Mouse (Mus musculus) large intestine, adult 2 months (tissue): ENCODE results near the gene Slc12a9. TPM values are rescaled to one million over a fixed set of nuclear protein-coding genes. Genes with fewer than 3 reads are reported as not detected.

Source experiments
- DNase-seq: peaks from one replicate; pipeline ENCODE4 v3.0.0-alpha.2; 2012; ENCODE audit warnings: low read depth, low spot score
- WGBS: fragments of 180-500 bp; shearing (Covaris S2); methylation state at CpG from one replicate; pipeline ENCODE4 v1.1.7; 2018; 5-methylcytosine and 5-hydroxymethylcytosine counted together
- polyA plus RNA-seq: library from polyadenylated mRNA; depleted of rRNA; stranded (reverse); fragments of >200 nt; gene quantifications from 2 replicates; pipeline ENCODE4 v1.2.3, GENCODE M21; 2012; rRNA removed

Slc12a9 gene
- polyA plus RNA-seq = 9.6 and 13.0 TPM in 2 replicates

DNA sequence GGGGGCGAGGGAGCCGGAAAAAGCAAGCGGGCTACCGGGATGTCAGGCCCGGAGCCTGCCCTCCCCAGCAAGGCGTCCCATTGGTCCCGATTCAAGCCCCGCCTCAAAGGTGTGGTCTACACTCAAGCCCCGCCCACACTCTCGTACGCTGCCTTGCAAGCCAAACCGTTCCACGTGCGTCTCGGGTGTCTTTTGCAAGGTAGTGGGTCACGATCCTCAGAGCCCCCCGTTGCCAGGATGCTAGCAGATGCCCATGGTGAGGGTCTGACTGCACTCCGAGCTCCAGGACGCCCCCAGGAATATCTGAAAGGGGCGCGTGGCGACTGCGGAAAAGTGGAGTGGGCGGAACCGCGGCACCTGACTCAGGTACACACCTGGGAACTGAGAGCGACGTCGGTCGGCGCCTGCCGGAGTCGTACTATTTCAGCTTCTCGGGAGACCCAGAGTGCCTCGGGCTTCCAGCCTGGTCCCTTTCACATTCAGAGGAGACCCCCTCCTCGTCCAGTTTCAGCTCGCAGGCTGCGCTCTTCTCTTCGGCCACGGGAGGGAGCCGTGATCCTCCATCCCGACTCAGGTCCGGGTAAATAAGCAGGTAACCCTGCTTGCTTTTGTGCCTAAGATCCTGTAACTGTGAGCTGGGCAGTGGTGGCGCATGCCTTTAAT, at the start of gene Slc12a9:
Gene Slc12a9 (minus strand): TSS at position 86 of the 663 bp plus-strand sequence.
- peak; percentile 92 for DNase-seq
- WGBS = under 1% methylated on average over 44 of the region's 44 CpGs

GRCm38 (mm10) chr5:137381152-137381551, 47.8 kb upstream of the Slc12a9 start:
- no peak for DNase-seq
- WGBS = 47% methylated on average over 4 of the region's 4 CpGs

DNA sequence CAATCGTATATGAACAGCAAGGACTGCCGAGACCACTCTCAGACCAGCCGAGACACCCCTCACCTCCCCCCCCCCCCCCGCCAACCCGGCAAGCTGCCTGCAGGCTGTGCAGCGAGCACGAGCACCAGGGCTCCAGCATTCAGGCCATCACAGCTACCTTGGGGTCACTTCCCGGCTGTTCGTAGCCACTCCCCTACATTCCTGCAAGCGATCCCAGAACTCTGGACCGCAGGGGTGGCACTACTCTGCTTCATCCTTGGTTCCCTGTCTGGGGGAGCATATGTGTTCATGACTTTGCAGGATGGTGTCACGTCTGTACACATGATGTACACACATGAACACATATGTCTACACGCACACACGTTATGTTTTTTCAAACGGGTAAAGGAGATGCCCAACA, 44.2 kb upstream of the Slc12a9 start:
- DNase-seq = no peak
- WGBS = 21% methylated on average over 11 of the region's 15 CpGs

DNA sequence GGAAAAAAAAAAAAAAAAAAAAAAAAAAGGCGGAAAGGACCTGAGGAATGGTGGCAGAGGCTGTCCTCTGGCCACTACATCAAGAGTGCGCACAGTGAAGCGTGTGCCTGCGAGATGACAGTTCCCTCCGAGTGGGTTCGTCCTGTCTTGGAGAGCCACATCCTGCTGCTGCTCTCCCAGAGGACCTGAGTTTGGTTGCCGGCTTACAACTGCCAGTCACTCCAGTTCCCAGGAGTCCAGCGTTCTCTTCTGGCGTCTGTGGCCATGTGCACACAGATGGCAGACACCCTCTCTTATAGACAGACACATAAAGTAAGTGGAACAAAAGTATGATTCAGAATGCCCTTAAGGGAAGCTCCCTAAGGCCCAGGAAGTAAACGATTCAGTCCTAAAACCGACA, 43.8 kb upstream of the Slc12a9 start:
- DNase-seq = no peak
- WGBS = 15% methylated on average over 11 of the region's 11 CpGs

- DNase-seq = no peak
- 42% methylated on average over 9 of the region's 9 CpGs for WGBS
Measured at GRCm38 (mm10) chr5:137376722-137377121, 43.3 kb upstream of the Slc12a9 start.

GRCm38 (mm10) chr5:137376198-137376597, 42.8 kb upstream of the Slc12a9 start:
- no peak for DNase-seq
- WGBS = 33% methylated on average over 7 of the region's 7 CpGs

- DNase-seq = no peak
- WGBS = 10% methylated on average over 2 of the region's 2 CpGs
Measured at GRCm38 (mm10) chr5:137375627-137376026, 42.2 kb upstream of the Slc12a9 start.

DNA sequence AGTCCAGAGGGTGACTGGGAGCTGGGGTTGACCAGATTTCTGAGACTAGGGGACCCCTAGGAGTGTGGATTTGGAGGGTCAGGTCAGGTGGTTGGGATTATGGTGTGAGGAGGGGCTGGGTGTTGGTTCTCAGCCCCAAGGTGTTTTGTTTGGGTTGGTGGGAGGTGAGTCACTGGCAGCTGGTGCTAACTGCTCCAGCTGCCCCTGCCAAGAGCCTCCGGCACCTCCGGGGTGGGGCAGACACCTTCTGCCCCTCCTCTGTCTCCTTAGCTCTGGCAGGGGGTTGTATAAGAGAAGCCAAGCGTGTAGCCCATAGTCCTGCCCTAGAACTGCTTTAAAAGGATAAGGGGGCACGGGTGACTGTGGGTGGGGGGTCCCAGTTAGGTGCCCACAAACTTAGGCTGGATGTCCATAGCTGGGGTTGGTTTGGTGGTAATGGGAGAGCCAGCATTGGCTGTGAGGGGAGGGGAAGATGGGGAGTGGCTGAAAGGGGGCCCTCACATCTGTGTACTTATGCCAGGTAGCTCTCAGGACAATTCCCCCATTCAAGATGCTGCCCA, 41.2 kb upstream of the Slc12a9 start:
- DNase-seq = no peak
- 29% methylated on average over 4 of the region's 4 CpGs for WGBS

DNA sequence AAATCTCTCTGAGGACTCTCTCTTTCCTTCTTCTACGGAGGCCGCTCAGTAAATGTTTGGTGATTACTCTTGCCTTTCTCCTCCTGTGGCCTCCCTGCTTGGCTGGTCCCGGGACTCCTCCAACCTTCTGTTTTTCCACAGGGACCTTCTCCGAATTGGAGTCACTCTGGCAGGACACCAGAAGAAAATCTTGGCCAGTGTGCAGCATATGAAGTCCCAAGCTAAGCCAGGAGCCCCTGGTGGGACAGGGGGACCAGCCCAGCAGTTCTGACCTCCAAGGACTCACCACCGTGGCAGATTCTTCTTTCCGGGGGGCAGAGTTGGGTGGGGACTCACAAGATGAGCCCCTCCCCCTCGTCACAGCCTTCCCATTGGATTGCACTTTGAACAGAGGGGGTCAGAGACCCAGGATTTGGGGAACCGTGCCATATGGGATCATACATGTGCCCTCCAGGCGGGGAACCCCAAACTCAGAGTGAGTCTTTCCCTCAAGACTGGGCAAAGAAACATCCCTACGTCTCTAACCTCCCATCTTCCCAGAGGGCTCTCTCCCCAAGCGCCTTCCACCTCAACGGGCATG, 40.1 kb upstream of the Slc12a9 start:
- 63% methylated on average over 12 of the region's 12 CpGs for WGBS
- DNase-seq = no peak

- no peak for DNase-seq
- 96% methylated on average over 10 of the region's 11 CpGs for WGBS
Measured at GRCm38 (mm10) chr5:137369665-137370064, 36.3 kb upstream of the Slc12a9 start.

DNA sequence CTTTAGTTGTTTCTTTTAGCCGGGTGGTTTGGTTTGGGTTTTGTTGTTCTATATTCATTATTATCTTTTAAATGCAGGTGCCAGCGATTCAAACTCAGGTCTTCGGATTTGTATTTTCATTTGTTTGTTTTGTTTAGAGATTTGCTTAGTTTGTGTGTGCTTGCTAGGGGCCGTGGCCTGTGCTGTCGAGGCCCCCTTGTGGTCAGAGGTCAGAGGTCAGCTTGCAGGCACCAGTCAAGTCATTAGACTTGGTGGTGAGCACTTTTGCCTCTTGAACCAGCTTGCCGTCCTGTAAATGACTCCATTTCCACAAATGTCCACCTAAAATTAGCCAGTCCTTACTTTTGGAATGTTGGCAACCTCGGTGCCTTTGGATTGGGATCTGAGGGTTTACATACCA, 25.0 kb upstream of the Slc12a9 start:
- no peak for DNase-seq
- 35% methylated on average over 7 of the region's 7 CpGs for WGBS

DNA sequence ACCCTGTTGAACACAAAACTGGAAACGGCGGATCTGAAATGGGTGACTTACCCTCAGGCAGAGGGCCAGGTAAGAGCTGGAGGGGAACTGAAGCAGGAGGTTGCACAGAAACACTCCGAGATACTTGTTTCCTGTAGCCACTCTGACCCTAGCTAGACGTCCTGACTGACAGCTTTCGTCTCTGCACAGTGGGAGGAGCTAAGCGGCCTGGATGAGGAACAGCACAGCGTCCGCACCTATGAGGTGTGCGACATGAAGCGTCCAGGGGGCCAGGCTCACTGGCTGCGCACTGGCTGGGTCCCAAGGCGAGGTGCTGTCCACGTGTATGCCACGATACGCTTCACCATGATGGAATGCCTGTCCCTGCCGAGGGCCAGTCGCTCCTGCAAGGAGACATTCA, 20.7 kb upstream of the Slc12a9 start:
- no peak for DNase-seq
- 62% methylated on average over 17 of the region's 17 CpGs for WGBS

- 12% methylated on average over 16 of the region's 16 CpGs for WGBS
Measured at GRCm38 (mm10) chr5:137352011-137352975, 18.9 kb upstream of the Slc12a9 start.

GRCm38 (mm10) chr5:137351394-137351793, 18.0 kb upstream of the Slc12a9 start:
- 19% methylated on average over 4 of the region's 4 CpGs for WGBS
- no peak for DNase-seq

More at GRCm38 (mm10) chr5:137352011-137352975, 18.9 kb upstream of the Slc12a9 start:
- no peak for DNase-seq

DNA sequence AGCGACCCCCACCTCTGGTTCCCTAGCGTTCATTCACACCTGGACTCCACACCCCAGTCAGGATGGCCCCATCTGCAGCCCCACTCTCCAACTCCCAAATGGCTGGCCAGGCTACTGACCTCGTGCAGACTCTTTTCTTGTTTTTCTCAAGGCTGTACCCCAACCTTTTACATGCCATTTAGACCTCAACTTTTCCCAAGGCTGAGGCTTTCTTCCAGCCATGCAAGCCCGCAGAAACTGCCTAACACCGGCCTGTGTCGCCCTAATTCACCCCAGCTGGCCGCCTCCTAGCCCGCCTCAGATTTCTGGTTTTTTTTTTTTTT, 17.6 kb upstream of the Slc12a9 start:
- no peak for DNase-seq
- WGBS = 6% methylated on average over 8 of the region's 8 CpGs

GRCm38 (mm10) chr5:137350205-137351057, 17.0 kb upstream of the Slc12a9 start:
- 1% methylated on average over 52 of the region's 55 CpGs for WGBS
- no peak for DNase-seq

- 1% methylated on average over 32 of the region's 32 CpGs for WGBS
- peak; percentile 80 for DNase-seq
Measured at GRCm38 (mm10) chr5:137349384-137350204, 16.2 kb upstream of the Slc12a9 start, which contains the start of gene Ephb4. Gene Ephb4 (plus strand): TSS chr5:137350109.
